In the genomic region with DNA sequence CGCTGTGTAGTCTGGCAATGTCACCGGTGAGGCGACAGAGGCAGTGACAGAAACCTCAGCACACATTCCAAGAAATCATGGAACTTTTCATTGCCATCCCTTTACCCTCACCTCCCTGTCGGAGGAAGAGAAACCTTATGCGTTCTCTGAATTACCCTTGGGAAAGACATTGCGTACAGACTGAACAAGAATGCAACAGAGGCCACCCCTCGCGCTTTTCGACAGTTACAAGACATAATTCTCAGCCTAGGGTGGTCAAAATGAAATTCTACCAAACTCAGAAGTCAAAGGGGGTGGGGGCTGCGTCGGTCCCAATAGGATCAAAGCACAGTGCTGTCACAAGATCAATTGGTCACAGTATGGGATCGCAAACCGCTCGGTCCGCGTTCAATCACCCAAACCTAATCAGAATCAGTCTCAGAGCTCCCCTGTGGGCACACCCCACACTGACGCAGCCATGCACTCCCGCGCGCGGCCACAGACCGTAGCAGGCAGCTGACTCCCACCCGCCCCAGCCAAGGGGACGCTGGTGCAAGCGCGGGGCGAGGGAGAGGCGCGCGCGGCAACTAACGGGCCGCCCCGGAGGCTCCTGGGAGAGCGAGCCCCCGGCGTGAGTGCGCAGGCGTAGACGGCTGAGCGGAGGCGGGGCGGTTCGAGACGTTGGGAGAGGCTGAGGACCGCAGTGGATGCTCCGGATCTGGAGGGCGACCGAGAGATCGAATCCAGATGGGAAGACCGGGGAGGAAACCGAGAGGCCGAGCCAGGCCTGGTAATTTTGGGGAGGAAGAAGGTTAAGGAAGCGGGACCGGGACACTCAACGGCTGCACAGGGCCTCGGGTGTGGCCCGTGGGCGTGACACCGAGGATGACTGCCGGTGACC, we compare ENCODE assay signal across 8 mouse cellular contexts. TPM values are rescaled to one million over a fixed set of nuclear protein-coding genes. Genes with fewer than 3 reads are reported as not detected.
A peak's percentile ranks its signal among the peaks of the same experiment; 100 is the strongest.
DNase-seq lines count a peak whose midpoint lies in the region; ATAC-seq lines count a peak whose summit lies in the region.

A gene (plus strand): TSS at position 635 of the 880 bp plus-strand sequence.

- H3K4me1 ChIP-seq in embryonic facial prominence, embryonic 11.5 days (ENCODE audit: control insufficient read depth, insufficient read depth, low read length) = no peaks in the 10 kb centered on the region
- peaks cover 9% of the 10 kb centered on the region; the same call in 1 of the 2 replicates for H3K4me1 ChIP-seq in limb, embryonic 10.5 days
- H3K4me1 ChIP-seq in midbrain, embryonic 12.5 days = peaks cover 11% of the 10 kb centered on the region

- no peaks in the 10 kb centered on the region for H3K9me3 ChIP-seq in embryonic facial prominence, embryonic 11.5 days (replicated peaks; ENCODE audit: control insufficient read depth, low read length)
- H3K9me3 ChIP-seq in limb, embryonic 10.5 days (replicated peaks) = no peaks in the 10 kb centered on the region
- 0 out of 2 replicates have a peak, but pooled peaks cover under 1% of the 10 kb centered on the region for H3K9me3 ChIP-seq in midbrain, embryonic 12.5 days

- peak; percentile 88 for DNase-seq in 3134 (ENCODE audit: extremely low read depth, insufficient read length, low spot score)
- peak; percentile 95 for DNase-seq in adrenal gland, postnatal 25 days
- peak; percentile 94 for DNase-seq in embryonic facial prominence, embryonic 11.5 days (ENCODE audit: low spot score)
- DNase-seq in heart, adult 11 months = peak; percentile 99
- peak; percentile 87 for DNase-seq in kidney, adult 18-20 months
- peak; percentile 96 for DNase-seq in limb, embryonic 10.5 days (ENCODE audit: low spot score)
- DNase-seq in skeletal muscle tissue, adult 2 months (ENCODE audit: low read depth, low spot score) = peak; percentile 73

- H3K9ac ChIP-seq in embryonic facial prominence, embryonic 11.5 days (replicated peaks; ENCODE audit: low read length) = peak within 1 kb of the TSS; percentile 70
- peak within 1 kb of the TSS; percentile 73 for H3K9ac ChIP-seq in midbrain, embryonic 12.5 days (replicated peaks)

- under 1% methylated on average over 60 of the region's 61 CpGs for WGBS in embryonic facial prominence, embryonic 11.5 days
- under 1% methylated on average over 61 of the region's 61 CpGs for WGBS in limb, embryonic 10.5 days
- under 1% methylated on average over 61 of the region's 61 CpGs for WGBS in midbrain, embryonic 12.5 days

- peak within 1 kb of the TSS; percentile 78 for H3K4me2 ChIP-seq in embryonic facial prominence, embryonic 11.5 days (ENCODE audit: low read depth, low read length)
- H3K4me2 ChIP-seq in midbrain, embryonic 12.5 days (replicated peaks) = peak within 1 kb of the TSS; percentile 79

- H3K4me3 ChIP-seq in embryonic facial prominence, embryonic 11.5 days (ENCODE audit: low read depth, low read length) = peak within 1 kb of the TSS; percentile 57
- H3K4me3 ChIP-seq in limb, embryonic 10.5 days = peak within 1 kb of the TSS; percentile 68
- peak within 1 kb of the TSS; percentile 66 for H3K4me3 ChIP-seq in midbrain, embryonic 12.5 days

- H3K27me3 ChIP-seq in embryonic facial prominence, embryonic 11.5 days (ENCODE audit: control insufficient read depth, insufficient read depth, low read length) = no peaks in the 10 kb centered on the region
- no peaks in the 10 kb centered on the region for H3K27me3 ChIP-seq in limb, embryonic 10.5 days (ENCODE audit: low read depth, poor library complexity, severe bottlenecking)
- no peaks in the 10 kb centered on the region for H3K27me3 ChIP-seq in midbrain, embryonic 12.5 days

- peak; percentile 96 for ATAC-seq in embryonic facial prominence, embryonic 11.5 days (replicated peaks; ENCODE audit: insufficient number of reproducible peaks, low FRiP score, low TSS enrichment, low read depth)
- peak; percentile 97 for ATAC-seq in midbrain, embryonic 12.5 days (ENCODE audit: low FRiP score, low read depth)

- peak within 1 kb of the TSS; percentile 48; the same call in 1 of the 2 replicates for H3K27ac ChIP-seq in embryonic facial prominence, embryonic 11.5 days (replicated peaks; ENCODE audit: low read depth, low read length)
- H3K27ac ChIP-seq in limb, embryonic 10.5 days = peak within 1 kb of the TSS; percentile 92
- H3K27ac ChIP-seq in midbrain, embryonic 12.5 days (replicated peaks) = peak within 1 kb of the TSS; percentile 76

- no peaks in the 10 kb centered on the region for H3K36me3 ChIP-seq in embryonic facial prominence, embryonic 11.5 days (replicated peaks; ENCODE audit: control insufficient read depth, insufficient read depth, low read depth, low read length)
- peaks cover 15% of the 10 kb centered on the region; the same call in 1 of the 2 replicates for H3K36me3 ChIP-seq in limb, embryonic 10.5 days
- H3K36me3 ChIP-seq in midbrain, embryonic 12.5 days = peaks cover 6% of the 10 kb centered on the region

RNA-seq across cellular contexts. Expression of the gene that starts here (rescaled TPM):
- 3.6 and 4.9 TPM in 2 replicates for total RNA-seq in adrenal gland, postnatal 25 days (2021)
- polyA plus RNA-seq in embryonic facial prominence, embryonic 11.5 days (2014; fragmentation: Nextera tagmentation; extraction: Ambion mirVana) = 5.9 and 6.2 TPM in 2 replicates
- polyA plus RNA-seq in limb, embryonic 10.5 days (2016; fragmentation: Nextera tagmentation; extraction: Ambion mirVana) = 7.9 and 10.3 TPM in 2 replicates
- polyA plus RNA-seq in midbrain, embryonic 12.5 days (2016; fragmentation: Nextera tagmentation; extraction: Ambion mirVana) = 17.0 and 18.8 TPM in 2 replicates

Comparison
In these comparisons a context has a peak if more than half of its experiments do, and no peak if none do; other contexts are left out.
1. Peak in every context shown above with its lines: DNase-seq, ATAC-seq, H3K4me3 ChIP-seq and H3K27ac ChIP-seq.